Mouse (Mus musculus) embryonic facial prominence, embryonic 11.5 days (tissue): ENCODE measurements at regions not wholly inside any gene's neighbourhood (a gene's known extent, or its start where the extent isn't known, plus 50 kb on each side); places are given as distances from the start of the nearest gene placed in this dataset.

ENCODE experiments used
- ATAC-seq: fragments of 200-750 bp; cut with Nextera tagmentation; replicated peaks from 2 replicates; pipeline ENCODE4 v1.8.0; 2017; ENCODE audit warnings: low read depth; ENCODE audit not compliant: insufficient number of reproducible peaks, low FRiP score, low TSS enrichment
- DNase-seq: peaks from one replicate; pipeline ENCODE4 v3.0.0-alpha.2; 2015; ENCODE audit warnings: low spot score
- H3K27ac ChIP-seq: fragments of 300-500 bp; sonication (generic); replicated peaks from 2 replicates; pipeline ENCODE4 v1.5.1; 2014; ENCODE audit warnings: mild to moderate bottlenecking, low read depth, low read length, control low read depth
- H3K27me3 ChIP-seq: fragments of 300-500 bp; sonication (generic); 2 replicates; pipeline ENCODE4 v1.6.1; 2014; ENCODE audit warnings: mild to moderate bottlenecking, low read length, moderate library complexity, mixed read lengths; ENCODE audit not compliant: control insufficient read depth, insufficient read depth
- H3K36me3 ChIP-seq: fragments of 300-500 bp; sonication (generic); replicated peaks from 2 replicates; pipeline ENCODE4 v1.6.1; 2014; ENCODE audit warnings: low read depth, mild to moderate bottlenecking, low read length, moderate library complexity, mixed read lengths; ENCODE audit not compliant: control insufficient read depth, insufficient read depth
- H3K4me1 ChIP-seq: fragments of 300-500 bp; sonication (generic); 2 replicates; pipeline ENCODE4 v1.6.1; 2014; ENCODE audit warnings: low read length, mixed read lengths; ENCODE audit not compliant: control insufficient read depth, insufficient read depth
- H3K4me2 ChIP-seq: fragments of 300-500 bp; sonication (generic); 2 replicates; pipeline ENCODE4 v1.6.1; 2014; ENCODE audit warnings: low read depth, mild to moderate bottlenecking, control low read depth, low read length, moderate library complexity
- H3K4me3 ChIP-seq: fragments of 300-500 bp; sonication (generic); 2 replicates; pipeline ENCODE4 v1.5.1; 2014; ENCODE audit warnings: low read depth, low read length, control low read depth
- H3K9ac ChIP-seq: fragments of 300-500 bp; sonication (generic); replicated peaks from 2 replicates; pipeline ENCODE4 v1.6.1; 2014; ENCODE audit warnings: mild to moderate bottlenecking, control low read depth, low read length
- H3K9me3 ChIP-seq: fragments of 300-500 bp; sonication (generic); replicated peaks from 2 replicates; pipeline ENCODE4 v1.6.1; 2016; ENCODE audit warnings: mild to moderate bottlenecking, low read length, inconsistent platforms, mixed read lengths; ENCODE audit not compliant: control insufficient read depth
- WGBS: fragments of 180-500 bp; shearing (Covaris S2); extraction: QIAGEN DNeasy Blood & Tissue Kit; methylation state at CpG from one replicate; pipeline ENCODE4 v1.1.7; 2014; 5-methylcytosine and 5-hydroxymethylcytosine counted together

DNA sequence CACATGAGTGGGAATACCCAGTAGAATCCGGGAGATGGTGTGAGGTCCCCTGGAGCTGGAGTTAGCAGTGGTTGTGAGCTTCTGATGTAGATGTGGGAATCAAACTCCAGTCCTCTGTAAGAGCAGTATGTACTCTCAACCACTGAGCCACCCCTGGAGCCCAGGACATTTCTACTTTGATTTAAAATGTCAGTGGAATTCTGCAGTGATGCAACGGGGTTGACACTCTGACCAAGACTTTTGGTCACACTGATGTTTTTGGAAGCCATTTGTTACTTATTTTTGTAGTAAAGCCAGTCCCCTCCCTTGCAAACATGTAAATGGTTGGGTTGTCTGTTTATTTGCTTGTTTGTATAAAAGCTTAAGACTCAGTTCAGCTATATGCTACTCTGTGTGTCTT lies 53.6 kb upstream of the Bcl6 start:
- WGBS = 88% methylated on average over 2 of the region's 2 CpGs
- DNase-seq = no peak
- Histone ChIP-seq H3K27ac (no peak overlapping the region), H3K27me3 (no peaks in the 10 kb centered on the region), H3K4me2 (no peak overlapping the region), H3K36me3 (no peaks in the 10 kb centered on the region), H3K4me3 (no peak overlapping the region), H3K4me1 (no peaks in the 10 kb centered on the region), H3K9ac (no peak overlapping the region), H3K9me3 (no peaks in the 10 kb centered on the region)
- no peak for ATAC-seq

DNA sequence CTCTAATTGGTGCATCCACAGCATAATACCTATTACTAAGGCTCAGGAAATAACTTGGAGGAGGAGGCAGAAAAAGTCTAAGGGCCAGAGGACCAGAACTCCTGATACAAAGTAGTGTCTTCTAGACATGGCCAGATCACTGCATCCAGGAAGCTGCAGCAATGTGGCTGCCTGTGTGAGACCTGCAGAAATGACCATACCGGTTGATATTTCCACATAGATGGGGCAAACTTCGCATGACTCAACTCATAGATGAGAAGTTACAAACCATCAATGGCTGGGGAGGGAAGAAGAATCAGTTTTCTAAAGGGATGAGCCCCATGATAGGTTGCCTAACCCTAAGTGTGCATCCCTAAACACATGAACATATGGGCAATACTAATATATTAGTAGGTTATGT lies 52.8 kb upstream of the Bcl6 start:
- no peak overlapping the region for H3K4me3 ChIP-seq
- H3K27me3 ChIP-seq = no peaks in the 10 kb centered on the region
- ATAC-seq (no peak), DNase-seq (no peak)
- H3K9me3 ChIP-seq = no peaks in the 10 kb centered on the region
- 86% methylated on average over 2 of the region's 2 CpGs for whole genome bisulfite sequencing
- no peak overlapping the region for H3K27ac ChIP-seq
- H3K4me1 ChIP-seq = no peaks in the 10 kb centered on the region
- no peak overlapping the region for H3K4me2 ChIP-seq
- H3K36me3 ChIP-seq = no peaks in the 10 kb centered on the region
- no peak overlapping the region for H3K9ac ChIP-seq

DNA sequence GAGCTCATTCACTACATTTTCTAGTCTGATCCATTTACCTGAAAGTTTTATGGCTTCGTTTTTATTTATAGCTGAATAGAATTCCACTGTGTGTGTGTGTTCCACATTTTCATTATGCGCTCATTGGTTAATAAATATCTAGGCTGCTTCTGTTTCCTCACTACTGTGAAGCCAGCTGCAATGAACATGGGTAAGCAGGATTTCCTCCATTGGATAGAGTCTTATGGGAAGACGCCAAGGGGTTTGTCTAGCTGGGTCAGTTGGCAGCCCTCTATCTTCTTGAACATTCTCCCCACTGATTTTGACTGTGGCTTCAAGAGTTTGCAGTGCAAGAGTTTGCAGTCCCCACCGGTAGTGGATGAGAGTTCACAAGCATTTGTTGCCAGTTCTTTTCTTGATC lies 51.1 kb upstream of the Bcl6 start:
- Histone ChIP-seq H3K9me3 (no peaks in the 10 kb centered on the region), H3K36me3 (no peaks in the 10 kb centered on the region), H3K4me3 (no peak overlapping the region), H3K4me1 (no peaks in the 10 kb centered on the region), H3K4me2 (no peak overlapping the region), H3K27ac (no peak overlapping the region), H3K27me3 (no peaks in the 10 kb centered on the region), H3K9ac (no peak overlapping the region)
- DNase-seq = no peak
- no peak for ATAC-seq
- 96% methylated on average over 4 of the region's 4 CpGs for WGBS
